Mouse (Mus musculus): ENCODE results near the gene Gm45808. TPM values are rescaled to one million over a fixed set of nuclear protein-coding genes. Genes with fewer than 3 reads are reported as not detected.
"Not testable (repeated sequence)": the region's sequence is repeated elsewhere in the genome, so short reads cannot be mapped to it uniquely, and the experiment has no call there.

The Gm45808 gene
- polyA plus RNA-seq, 1 experiment from 2014 or later, result not detected

DNA sequence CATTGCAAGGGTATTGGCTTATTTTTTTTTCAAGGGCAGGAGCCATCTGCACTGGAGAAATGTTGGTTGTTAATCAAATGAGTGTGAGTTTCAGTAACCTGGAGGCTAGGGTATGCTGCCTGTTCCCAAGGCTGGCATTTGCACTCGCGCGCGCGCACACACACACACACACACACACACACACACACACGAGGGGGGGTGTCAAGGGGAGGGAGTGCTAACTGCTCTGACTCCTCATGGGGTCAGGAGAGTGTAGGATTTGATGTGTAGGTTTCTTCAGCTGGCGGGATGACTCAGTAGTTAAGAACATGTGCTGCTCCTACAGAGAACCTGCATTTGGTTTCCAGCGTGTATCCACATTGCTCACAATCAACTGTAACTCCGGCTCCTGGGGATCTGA, 4.2 kb upstream of the Gm45808 start:
- Histone ChIP-seq H3K36me3 (ENCODE audit: inconsistent target) (peaks cover 28% of the 10 kb centered on the region), H3K27ac (no peak overlapping the region)

DNA sequence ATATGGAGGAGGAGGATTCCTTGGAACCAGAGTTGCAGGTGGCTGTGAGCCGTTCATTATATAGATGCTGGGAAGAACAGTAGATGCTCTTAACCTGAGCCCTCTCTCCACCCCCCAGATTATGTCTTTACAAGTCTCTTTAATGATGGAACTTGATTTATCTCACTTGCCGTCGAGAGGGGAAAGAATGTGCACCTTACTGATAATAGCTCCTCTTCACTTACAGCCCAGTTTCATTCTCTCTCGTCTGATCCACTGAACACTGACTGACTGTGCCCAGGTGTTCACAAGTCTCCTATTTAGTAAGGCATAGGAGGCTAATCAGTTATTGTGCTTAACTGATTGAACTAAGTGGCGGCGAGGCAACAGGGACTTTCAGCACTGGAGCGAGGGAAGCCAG, 3.0 kb upstream of the Gm45808 start:
- H3K4me3 ChIP-seq (ENCODE audit: inconsistent target), result no peak overlapping the region
- 89% methylated on average over 7 of the region's 7 CpGs for WGBS (ENCODE audit: missing documents)
- peaks cover 16% of the 10 kb centered on the region for H3K36me3 ChIP-seq (ENCODE audit: inconsistent target)
- no peaks in the 10 kb centered on the region for H3K79me2 ChIP-seq (ENCODE audit: inconsistent target)
- no peak overlapping the region for H3K27ac ChIP-seq

More for the DNA sequence above, 4.2 kb upstream of the Gm45808 start:
- 48% methylated on average over 4 of the region's 9 CpGs for WGBS (ENCODE audit: missing documents)
- no peaks in the 10 kb centered on the region for H3K79me2 ChIP-seq (ENCODE audit: inconsistent target)
- H3K4me3 ChIP-seq (ENCODE audit: inconsistent target), result no peak overlapping the region

DNA sequence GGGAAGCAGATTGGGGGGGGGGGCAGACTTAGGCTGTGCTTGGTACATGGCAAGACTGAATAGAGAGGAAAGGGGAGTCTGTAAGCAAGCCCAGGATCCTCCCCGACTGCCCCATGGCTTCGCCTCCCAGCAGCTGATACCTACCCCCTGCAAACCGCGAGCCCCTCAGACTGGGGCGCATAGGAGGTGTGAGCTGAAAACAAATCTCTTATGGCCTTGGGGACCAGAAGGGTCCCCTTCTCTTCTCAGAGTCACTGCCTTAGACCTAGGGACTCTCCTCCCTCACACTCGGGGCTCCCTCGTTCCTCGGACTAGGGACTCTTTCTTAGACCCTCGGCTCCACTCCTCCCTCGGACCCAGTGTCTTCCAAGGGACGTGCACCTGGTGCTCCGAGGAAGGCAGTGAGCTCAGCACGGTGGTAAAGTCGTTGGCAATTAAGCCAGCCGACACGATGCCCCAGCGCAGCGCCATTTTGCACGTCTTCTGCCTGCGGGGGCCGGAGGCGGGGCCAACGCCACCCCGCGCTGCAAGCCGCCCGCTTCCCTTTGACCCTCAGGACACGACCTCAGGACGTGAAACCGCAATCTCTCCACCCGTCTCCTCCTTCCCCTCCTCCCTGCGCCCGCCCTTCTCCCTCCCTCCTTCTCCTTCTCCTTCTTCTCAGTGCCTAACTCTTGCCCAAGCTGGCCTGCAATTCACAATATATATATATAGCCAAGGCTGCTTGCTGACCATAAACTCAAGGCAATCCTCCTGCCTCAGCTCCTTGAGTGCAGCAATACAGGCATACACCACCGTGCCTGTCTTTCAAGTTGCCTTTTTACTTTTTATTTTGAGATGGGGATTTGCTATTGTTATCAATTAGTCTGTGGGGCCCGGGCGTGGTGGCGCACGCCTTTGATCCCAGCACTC, 1.9 kb upstream of the Gm45808 start, which contains the start of gene Dhdh:
Gene Dhdh (minus strand): TSS at position 513 of the 912 bp plus-strand sequence.
- Histone ChIP-seq H3K79me2 (ENCODE audit: inconsistent target) (no peaks in the 10 kb centered on the region), H3K4me3 (ENCODE audit: inconsistent target) (peak within 1 kb of the TSS; percentile 79), H3K36me3 (ENCODE audit: inconsistent target) (peaks cover 6% of the 10 kb centered on the region; the same call in 1 of the 2 replicates), H3K27ac (peak within 1 kb of the TSS; percentile 49)
- WGBS (ENCODE audit: missing documents), result 14% methylated on average over 34 of the region's 38 CpGs

DNA sequence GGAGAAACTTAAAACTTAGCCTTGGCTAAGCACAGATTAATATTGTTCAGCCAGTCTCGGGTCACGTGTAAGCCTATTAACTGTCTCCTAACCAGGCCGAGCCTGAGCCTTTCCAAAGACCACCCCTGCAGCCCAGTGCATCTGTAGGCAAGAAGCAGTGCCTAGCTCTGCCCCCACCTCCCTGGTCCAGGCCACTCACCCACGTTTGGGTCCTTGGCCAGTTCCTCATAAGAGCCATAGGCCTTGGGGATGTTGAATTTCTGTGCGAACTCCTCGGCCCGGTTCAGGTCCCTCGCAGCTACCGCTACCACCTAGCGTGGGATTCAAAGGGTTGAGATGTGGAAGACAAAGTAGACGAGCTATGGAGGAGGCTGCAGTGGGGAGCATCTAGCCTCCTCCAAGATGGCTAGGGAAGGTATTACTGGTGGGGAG, 1.3 kb upstream of the Gm45808 start:
- no peaks in the 10 kb centered on the region for H3K36me3 ChIP-seq (ENCODE audit: inconsistent target)
- no peaks in the 10 kb centered on the region for H3K79me2 ChIP-seq (ENCODE audit: inconsistent target)
- peak overlapping the region; percentile 49 for H3K27ac ChIP-seq
- H3K4me3 ChIP-seq (ENCODE audit: inconsistent target), result peak overlapping the region; percentile 79
- WGBS (ENCODE audit: missing documents), result 63% methylated on average over 11 of the region's 11 CpGs

DNA sequence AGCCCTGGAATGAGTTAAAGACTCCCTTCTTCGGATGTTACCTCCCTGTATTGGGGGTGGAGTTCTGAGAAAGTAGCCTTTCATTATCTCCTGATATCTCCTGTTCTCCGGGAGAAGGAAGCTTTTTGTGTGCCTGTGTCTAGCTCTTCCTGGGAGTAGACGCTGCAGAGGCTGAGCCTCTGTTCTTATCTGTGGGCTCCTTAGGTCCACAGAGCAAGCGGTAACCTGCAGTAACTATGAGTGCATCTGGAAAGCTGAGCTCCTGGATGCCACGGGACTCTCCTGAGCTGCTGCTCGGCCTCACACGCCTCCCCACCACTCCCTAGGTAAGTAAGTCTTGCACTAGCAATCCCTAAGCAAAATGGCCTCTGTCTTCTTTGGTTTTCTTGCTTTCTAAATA, 453 bp downstream of the Gm45808 start:
- Histone ChIP-seq H3K27ac (no peak overlapping the region), H3K79me2 (ENCODE audit: inconsistent target) (no peaks in the 10 kb centered on the region), H3K36me3 (ENCODE audit: inconsistent target) (no peaks in the 10 kb centered on the region), H3K4me3 (ENCODE audit: inconsistent target) (no peak overlapping the region)
- 89% methylated on average over 7 of the region's 7 CpGs for WGBS (ENCODE audit: missing documents)

DNA sequence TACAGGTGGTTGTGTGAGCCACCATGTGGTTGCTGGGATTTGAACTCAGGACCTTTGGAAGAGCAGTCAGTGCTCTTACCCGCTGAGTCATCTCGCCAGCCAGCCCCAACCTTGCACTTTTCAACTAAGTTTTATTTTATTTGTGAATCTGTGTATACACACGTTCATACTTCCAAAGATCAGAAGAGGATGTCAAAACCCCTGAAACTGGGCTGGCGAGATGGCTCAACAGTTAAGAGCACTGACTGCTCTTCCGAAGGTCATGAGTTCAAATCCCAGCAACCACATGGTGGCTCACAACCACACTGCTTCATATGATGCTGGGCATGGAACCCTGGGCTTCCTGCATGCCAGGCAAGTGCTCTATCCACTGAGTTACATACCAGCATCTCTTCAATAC, 1.6 kb downstream of the Gm45808 start:
- not testable (repeated sequence) for H3K27ac ChIP-seq; H3K79me2 ChIP-seq (ENCODE audit: inconsistent target); H3K4me3 ChIP-seq (ENCODE audit: inconsistent target); H3K36me3 ChIP-seq (ENCODE audit: inconsistent target)
- WGBS (ENCODE audit: missing documents), result 90% methylated on average over 5 of the region's 5 CpGs

DNA sequence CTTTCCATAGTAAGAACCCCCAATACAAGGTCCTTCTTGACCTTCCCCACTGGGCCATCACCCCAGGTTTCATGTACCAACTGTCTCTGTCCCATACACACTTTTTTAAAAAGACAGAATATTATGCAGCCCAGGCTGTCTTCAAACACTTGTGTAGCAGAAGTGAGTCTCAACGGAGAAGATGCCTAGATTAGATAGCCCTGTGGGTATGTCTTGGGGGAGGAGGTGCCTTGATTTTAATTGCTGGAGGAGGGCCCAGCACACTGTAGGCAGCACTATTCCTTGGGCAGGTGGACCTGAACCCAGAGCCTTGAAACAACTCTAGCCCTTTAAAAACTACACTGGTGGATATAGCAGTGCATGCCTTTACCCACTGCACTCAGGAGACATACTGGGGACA, 4.4 kb downstream of the Gm45808 start:
- H3K27ac ChIP-seq, result no peak overlapping the region
- WGBS (ENCODE audit: missing documents), result 100% methylated on average over 1 of the region's 1 CpGs
- no peaks in the 10 kb centered on the region for H3K79me2 ChIP-seq (ENCODE audit: inconsistent target)
- peaks cover 9% of the 10 kb centered on the region; the same call in 1 of the 2 replicates for H3K36me3 ChIP-seq (ENCODE audit: inconsistent target)
- H3K4me3 ChIP-seq (ENCODE audit: inconsistent target), result no peak overlapping the region

DNA sequence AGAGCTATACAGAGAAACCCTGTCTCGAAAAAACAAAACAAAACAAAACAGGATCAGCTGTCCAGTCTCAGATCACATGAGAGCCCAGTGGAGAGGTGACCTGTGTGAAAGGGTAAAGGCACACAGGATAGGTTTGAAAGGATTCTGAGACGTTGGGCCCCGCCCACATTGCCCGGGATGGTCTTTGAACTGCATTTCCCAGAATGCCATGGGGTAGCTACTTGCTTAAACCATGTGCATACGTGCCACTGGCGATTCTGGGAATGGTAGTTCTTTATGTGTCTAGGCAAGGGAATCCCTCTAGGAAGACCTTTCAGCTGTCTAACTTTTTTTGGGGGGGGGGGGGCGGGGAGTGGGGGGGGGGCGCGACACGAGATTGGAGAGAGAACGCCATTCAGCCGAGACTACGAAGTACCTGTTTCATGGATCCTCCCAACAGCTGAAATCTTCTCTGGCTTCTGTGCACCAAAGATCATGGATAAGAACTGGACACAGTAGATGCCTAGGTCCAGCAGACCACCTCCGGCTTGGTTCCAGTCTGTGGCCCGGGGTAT, 5.2 kb downstream of the Gm45808 start, which contains the start of gene Tulp2:
Gene Tulp2 (plus strand): TSS at position 504 of the 554 bp plus-strand sequence.
- 68% methylated on average over 15 of the region's 15 CpGs for WGBS (ENCODE audit: missing documents)
- no peak within 1 kb of the TSS for H3K27ac ChIP-seq
- H3K4me3 ChIP-seq (ENCODE audit: inconsistent target), result no peak within 1 kb of the TSS
- H3K79me2 ChIP-seq (ENCODE audit: inconsistent target), result no peaks in the 10 kb centered on the region
- H3K36me3 ChIP-seq (ENCODE audit: inconsistent target), result peaks cover 9% of the 10 kb centered on the region; the same call in 1 of the 2 replicates

DNA sequence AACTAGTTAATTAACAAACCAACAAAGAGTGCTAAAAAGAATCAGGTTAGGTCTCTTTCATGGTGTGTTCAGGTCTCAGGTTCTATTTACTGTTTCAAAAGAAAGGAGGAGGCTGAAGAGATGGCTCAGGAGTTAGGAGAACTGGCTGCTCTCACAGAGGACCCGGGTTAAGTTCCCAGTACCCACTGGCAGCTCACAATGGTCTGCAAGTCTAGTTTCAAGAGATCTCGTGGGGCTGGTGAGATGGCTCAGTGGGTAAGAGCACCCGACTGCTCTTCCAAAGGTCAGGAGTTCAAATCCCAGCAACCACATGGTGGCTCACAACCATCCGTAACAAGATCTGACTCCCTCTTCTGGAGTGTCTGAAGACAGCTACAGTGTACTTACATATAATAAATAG, 6.3 kb downstream of the Gm45808 start:
- H3K27ac ChIP-seq; H3K36me3 ChIP-seq (ENCODE audit: inconsistent target); H3K79me2 ChIP-seq (ENCODE audit: inconsistent target); H3K4me3 ChIP-seq (ENCODE audit: inconsistent target): not testable (repeated sequence)
- WGBS (ENCODE audit: missing documents), result 100% methylated on average over 1 of the region's 4 CpGs

DNA sequence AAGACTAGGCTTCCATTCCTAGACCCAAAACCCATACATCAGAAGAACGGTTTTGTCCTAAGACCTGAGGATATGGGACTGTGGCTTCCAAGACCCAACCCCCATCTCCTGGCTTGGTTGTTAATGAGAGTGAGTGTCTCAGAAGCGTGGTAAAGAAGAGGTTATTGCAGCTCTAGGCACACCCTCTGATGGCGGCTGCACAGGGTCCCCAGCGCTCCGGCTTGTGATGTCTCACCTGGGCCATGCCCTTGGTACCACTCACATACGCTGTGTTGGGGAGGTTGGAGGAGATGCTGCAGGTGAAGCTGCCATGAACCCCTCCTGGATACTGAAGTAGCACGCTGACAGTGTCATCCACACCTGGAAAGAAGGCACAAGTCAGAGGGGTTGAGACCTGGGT, 7.8 kb downstream of the Gm45808 start:
- H3K79me2 ChIP-seq (ENCODE audit: inconsistent target), result no peaks in the 10 kb centered on the region
- H3K36me3 ChIP-seq (ENCODE audit: inconsistent target), result peaks cover 9% of the 10 kb centered on the region; the same call in 1 of the 2 replicates
- 98% methylated on average over 7 of the region's 7 CpGs for WGBS (ENCODE audit: missing documents)
- no peak overlapping the region for H3K4me3 ChIP-seq (ENCODE audit: inconsistent target)
- no peak overlapping the region for H3K27ac ChIP-seq

DNA sequence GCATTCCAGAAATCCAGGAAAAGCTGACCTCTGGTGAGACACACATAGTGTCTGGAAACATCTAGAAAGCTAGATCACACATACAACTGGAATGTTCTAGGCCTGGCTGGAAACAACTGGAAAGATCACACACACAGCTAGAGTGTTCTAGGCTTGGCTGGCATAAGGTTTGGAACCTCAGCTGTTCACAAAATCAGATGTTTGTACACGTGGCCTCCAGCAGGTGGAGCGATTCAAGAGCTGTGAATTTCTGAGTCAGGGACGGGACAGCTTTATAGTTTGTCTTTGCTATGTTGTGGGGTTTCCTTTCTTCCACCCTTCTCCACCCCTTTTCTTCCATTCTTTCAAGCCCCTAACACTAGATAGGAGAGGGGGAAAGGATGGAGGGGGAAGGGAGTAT, 9.6 kb downstream of the Gm45808 start:
- Histone ChIP-seq H3K79me2 (ENCODE audit: inconsistent target) (no peaks in the 10 kb centered on the region), H3K36me3 (ENCODE audit: inconsistent target) (peaks cover 9% of the 10 kb centered on the region; the same call in 1 of the 2 replicates), H3K4me3 (ENCODE audit: inconsistent target) (no peak overlapping the region), H3K27ac (no peak overlapping the region)
- WGBS (ENCODE audit: missing documents), result 43% methylated on average over 2 of the region's 3 CpGs

DNA sequence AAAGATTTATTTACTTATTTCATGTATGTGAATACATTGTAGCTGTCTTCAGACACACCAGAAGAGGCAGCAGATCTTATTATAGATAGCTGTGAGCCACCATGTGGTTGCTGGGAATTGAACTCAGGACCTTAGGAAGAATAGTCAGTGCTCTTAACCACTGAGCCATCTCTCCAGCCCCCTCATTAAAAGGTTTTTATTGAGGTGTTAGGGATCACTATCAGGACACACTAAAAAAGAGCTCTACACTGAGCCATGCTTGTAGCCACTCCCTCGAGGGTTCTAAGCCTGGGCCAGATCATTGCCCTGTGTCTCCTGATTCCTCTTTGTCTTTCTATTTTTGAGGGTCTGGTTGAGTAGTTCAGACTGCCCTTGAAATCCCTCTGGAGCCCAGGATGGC, 10.2 kb downstream of the Gm45808 start:
- 82% methylated on average over 1 of the region's 1 CpGs for WGBS (ENCODE audit: missing documents)
- Histone ChIP-seq H3K79me2 (ENCODE audit: inconsistent target) (no peaks in the 10 kb centered on the region), H3K4me3 (ENCODE audit: inconsistent target) (no peak overlapping the region), H3K27ac (no peak overlapping the region), H3K36me3 (ENCODE audit: inconsistent target) (peaks cover 9% of the 10 kb centered on the region; the same call in 1 of the 2 replicates)

DNA sequence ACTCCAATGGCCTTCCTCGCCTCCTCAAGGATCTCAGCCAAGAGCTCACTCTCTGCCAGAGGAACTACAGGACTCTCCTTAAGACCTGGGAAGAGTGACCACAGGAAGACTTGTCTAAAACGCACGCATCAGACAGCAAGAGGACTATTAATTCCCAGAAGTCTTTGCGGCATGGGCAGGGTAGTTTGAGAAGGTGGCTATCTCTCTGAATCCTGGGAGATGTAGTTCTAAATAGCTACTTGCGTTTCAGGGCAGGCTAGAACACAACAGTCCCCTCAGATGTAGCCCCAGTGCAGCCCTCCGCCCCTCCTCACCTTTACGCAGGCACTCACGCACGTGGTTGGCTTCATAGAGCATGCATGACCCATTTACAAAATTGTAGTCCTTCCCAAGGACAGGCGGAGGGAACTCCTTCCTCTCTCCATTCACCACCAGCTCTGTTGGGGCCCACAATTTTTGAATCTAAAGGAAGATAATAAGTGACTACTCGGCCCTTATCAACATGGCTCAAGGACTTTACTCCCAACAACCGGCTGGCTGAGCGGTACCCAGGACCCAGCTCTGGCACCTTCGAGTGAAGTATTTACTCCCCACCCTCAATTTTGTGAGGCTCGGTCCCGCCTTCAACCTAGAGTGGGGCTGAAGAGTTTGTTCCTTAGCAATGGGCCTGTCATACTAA, 11.2 kb downstream of the Gm45808 start:
- WGBS (ENCODE audit: missing documents), result 93% methylated on average over 15 of the region's 16 CpGs
- Histone ChIP-seq H3K27ac (no peak overlapping the region), H3K4me3 (ENCODE audit: inconsistent target) (no peak overlapping the region), H3K79me2 (ENCODE audit: inconsistent target) (no peaks in the 10 kb centered on the region), H3K36me3 (ENCODE audit: inconsistent target) (peaks cover 9% of the 10 kb centered on the region; the same call in 1 of the 2 replicates)

DNA sequence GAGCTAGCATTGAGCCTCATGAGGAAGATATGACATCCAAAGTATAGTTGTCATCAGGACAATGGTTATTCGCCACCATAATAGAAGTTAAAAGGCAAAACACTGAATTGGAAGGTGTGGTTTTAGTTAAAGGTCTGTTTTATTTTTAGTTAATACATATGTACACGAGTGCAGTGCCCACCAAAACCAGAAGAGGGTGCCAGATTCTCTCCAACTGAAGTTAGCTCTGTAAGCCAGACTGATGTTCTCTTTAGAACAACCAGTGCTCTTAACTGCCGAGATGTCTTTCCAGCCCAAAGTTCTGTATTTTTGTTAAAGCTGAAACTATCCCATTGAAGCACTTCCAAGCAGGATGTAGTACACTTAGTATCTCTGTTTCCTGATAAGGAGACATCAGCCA, 15.7 kb downstream of the Gm45808 start:
- Histone ChIP-seq H3K4me3 (ENCODE audit: inconsistent target) (no peak overlapping the region), H3K27ac (no peak overlapping the region), H3K79me2 (ENCODE audit: inconsistent target) (peaks cover 6% of the 10 kb centered on the region), H3K36me3 (ENCODE audit: inconsistent target) (no peaks in the 10 kb centered on the region; the same call in 1 of the 2 replicates)
- WGBS (ENCODE audit: missing documents), result 7% methylated on average over 3 of the region's 3 CpGs

Data from macrophage (primary cell).